Mouse (Mus musculus) CH12.LX (cell line): ENCODE measurements at regions not wholly inside any gene's neighbourhood (a gene's known extent, or its start where the extent isn't known, plus 50 kb on each side); places are given as distances from the start of the nearest gene placed in this dataset.

ENCODE experiments used
- DNase-seq: peaks from one replicate; pipeline ENCODE4 v3.0.0-alpha.2; 2013; ENCODE audit errors: extremely low read depth
- H3K27ac ChIP-seq: 2 replicates; pipeline ENCODE4 v1.5.1; 2012; ENCODE audit warnings: low read depth, mild to moderate bottlenecking, control low read depth, moderate library complexity; ENCODE audit not compliant: insufficient read depth
- H3K27me3 ChIP-seq: replicated peaks from 2 replicates; pipeline ENCODE3; 2012; ENCODE audit warnings: inconsistent platforms
- H3K36me3 ChIP-seq, 2 experiments: replicated peaks in 1 of 2; 2 replicates each; pipeline versions ENCODE3 to v1.6.1; 2012; ENCODE audit warnings: inconsistent platforms in 1 of 2, low read length in 1 of 2, mild to moderate bottlenecking in 1 of 2, mixed read lengths in 1 of 2, moderate library complexity in 1 of 2; ENCODE audit not compliant: control insufficient read depth in 1 of 2, insufficient read depth in 1 of 2
- H3K4me1 ChIP-seq, 2 experiments: 2 replicates each; pipeline ENCODE4 v1.6.1; 2012; ENCODE audit warnings: inconsistent platforms in 1 of 2, moderate library complexity in 1 of 2; ENCODE audit not compliant: insufficient read depth in 2 of 2, control insufficient read depth in 1 of 2
- H3K4me2 ChIP-seq: 2 replicates; pipeline ENCODE4 v1.6.1; 2012; ENCODE audit warnings: low read depth, mild to moderate bottlenecking, control low read depth; ENCODE audit not compliant: poor library complexity, insufficient read depth, severe bottlenecking
- H3K4me3 ChIP-seq, 3 experiments: fragments of 150-350 bp in 1 of 3; sonication (generic) in 1 of 3; replicated peaks in 1 of 3; 2 replicates each; pipeline versions ENCODE3 to v1.5.1; 2011 to 2012; ENCODE audit warnings: low read depth in 2 of 3, low read length in 2 of 3, mild to moderate bottlenecking in 2 of 3, moderate library complexity in 2 of 3, control low read depth in 1 of 3, improper control_type of control experiment in 1 of 3, inconsistent platforms in 1 of 3, mixed read lengths in 1 of 3; ENCODE audit not compliant: poor library complexity in 1 of 3
- H3K79me2 ChIP-seq: replicated peaks from 2 replicates; pipeline ENCODE4 v1.6.1; 2012; ENCODE audit warnings: mild to moderate bottlenecking, moderate library complexity; ENCODE audit not compliant: control insufficient read depth, poor library complexity, insufficient read depth, severe bottlenecking; ENCODE audit errors: extremely low read depth
- H3K9ac ChIP-seq: 2 replicates; pipeline ENCODE4 v1.6.1; 2012; ENCODE audit warnings: low read depth, mild to moderate bottlenecking, control low read depth, moderate library complexity; ENCODE audit not compliant: insufficient read depth
- H3K9me3 ChIP-seq: replicated peaks from 2 replicates; pipeline ENCODE3; 2012; ENCODE audit warnings: low read length, inconsistent platforms, mixed read lengths
- BHLHE40 ChIP-seq: IDR thresholded peaks from 2 replicates; pipeline ENCODE4 v1.6.1; 2011; ENCODE audit warnings: mild to moderate bottlenecking, low read depth, low read length, improper control_type of control experiment
- CHD1 ChIP-seq: IDR thresholded peaks from 2 replicates; pipeline ENCODE4 v1.6.1; 2012; ENCODE audit warnings: low read depth, low read length, improper control_type of control experiment, inconsistent platforms
- CHD2 ChIP-seq: IDR thresholded peaks from 2 replicates; pipeline ENCODE4 v1.6.1; 2011; ENCODE audit warnings: low read length, improper control_type of control experiment
- CTCF ChIP-seq, 2 experiments: IDR thresholded peaks in 1 of 2; conservative IDR thresholded peaks in 1 of 2; 2 replicates each; pipeline ENCODE4 v1.5.1; 2011 to 2012; ENCODE audit warnings: low read depth in 2 of 2, low read length in 2 of 2, improper control_type of control experiment in 1 of 2, inconsistent platforms in 1 of 2, mild to moderate bottlenecking in 1 of 2, moderate library complexity in 1 of 2
- E2F4 ChIP-seq: IDR thresholded peaks from 2 replicates; pipeline ENCODE4 v1.6.1; 2011; ENCODE audit warnings: low read depth, low read length, improper control_type of control experiment; ENCODE audit not compliant: insufficient replicate concordance
- EP300 ChIP-seq: IDR thresholded peaks from 2 replicates; pipeline ENCODE4 v1.6.1; 2011; ENCODE audit warnings: low read length, improper control_type of control experiment
- GABPA ChIP-seq: IDR thresholded peaks from 2 replicates; pipeline ENCODE4 v1.6.1; 2012; ENCODE audit warnings: low read depth, low read length, improper control_type of control experiment, inconsistent platforms; ENCODE audit not compliant: insufficient replicate concordance
- IRF4 ChIP-seq: IDR thresholded peaks from 2 replicates; pipeline ENCODE4 v1.6.1; 2014; ENCODE audit warnings: low read depth, mild to moderate bottlenecking, inconsistent platforms, low read length, improper control_type of control experiment
- JUN ChIP-seq: IDR thresholded peaks from 2 replicates; pipeline ENCODE4 v1.6.1; 2011; ENCODE audit warnings: low read depth, mild to moderate bottlenecking, low read length, improper control_type of control experiment, moderate library complexity; ENCODE audit not compliant: insufficient read depth
- MAX ChIP-seq: IDR thresholded peaks from 2 replicates; pipeline ENCODE4 v1.6.1; 2011; ENCODE audit warnings: low read length, improper control_type of control experiment
- MAZ ChIP-seq: IDR thresholded peaks from 2 replicates; pipeline ENCODE4 v1.6.1; 2012; ENCODE audit warnings: low read depth, mild to moderate bottlenecking, inconsistent platforms, low read length, improper control_type of control experiment, moderate library complexity
- MXI1 ChIP-seq: IDR thresholded peaks from 2 replicates; pipeline ENCODE4 v1.6.1; 2011; ENCODE audit warnings: mild to moderate bottlenecking, low read depth, low read length, improper control_type of control experiment
- MYC ChIP-seq: IDR thresholded peaks from 2 replicates; pipeline ENCODE4 v1.6.1; 2011; ENCODE audit warnings: low read depth, mild to moderate bottlenecking, improper control_type of control experiment, low read length
- NRF1 ChIP-seq: IDR thresholded peaks from 2 replicates; pipeline ENCODE4 v1.6.1; 2014; ENCODE audit warnings: low read depth, mild to moderate bottlenecking, inconsistent platforms, low read length, improper control_type of control experiment, moderate library complexity
- PAX5 ChIP-seq: IDR thresholded peaks from 2 replicates; pipeline ENCODE4 v1.6.1; 2012; ENCODE audit warnings: low read length, inconsistent platforms, mixed read lengths
- POLR2AphosphoS2 ChIP-seq: IDR thresholded peaks from 2 replicates; pipeline ENCODE4 v1.6.1; 2011; ENCODE audit warnings: low read depth, low read length, improper control_type of control experiment
- RAD21 ChIP-seq: IDR thresholded peaks from 2 replicates; pipeline ENCODE4 v1.6.1; 2011; ENCODE audit warnings: low read depth, mild to moderate bottlenecking, low read length, improper control_type of control experiment, moderate library complexity
- RCOR1 ChIP-seq: conservative IDR thresholded peaks from 2 replicates; pipeline ENCODE4 v1.6.1; 2012; ENCODE audit warnings: low read depth, mild to moderate bottlenecking, inconsistent platforms, low read length, improper control_type of control experiment
- SIN3A ChIP-seq: IDR thresholded peaks from 2 replicates; pipeline ENCODE4 v1.6.1; 2012; ENCODE audit warnings: low read length, improper control_type of control experiment, inconsistent platforms
- TBP ChIP-seq: conservative IDR thresholded peaks from 2 replicates; pipeline ENCODE4 v1.6.1; 2011; ENCODE audit warnings: low read depth, low read length, improper control_type of control experiment
- USF1 ChIP-seq: IDR thresholded peaks from 2 replicates; pipeline ENCODE4 v1.6.1; 2014; ENCODE audit warnings: low read depth, mild to moderate bottlenecking, inconsistent platforms, low read length, improper control_type of control experiment
- USF2 ChIP-seq: conservative IDR thresholded peaks from 2 replicates; pipeline ENCODE4 v1.6.1; 2011; ENCODE audit warnings: low read depth, low read length, improper control_type of control experiment
- ZKSCAN1 ChIP-seq: IDR thresholded peaks from 2 replicates; pipeline ENCODE4 v1.6.1; 2012; ENCODE audit warnings: low read depth, inconsistent platforms, low read length, improper control_type of control experiment, borderline replicate concordance
- ZMIZ1 ChIP-seq: IDR thresholded peaks from 2 replicates; pipeline ENCODE4 v1.6.1; 2012; ENCODE audit warnings: low read depth, mild to moderate bottlenecking, inconsistent platforms, low read length, improper control_type of control experiment
- dilution Hi-C: fragments of 300-500 bp; cut with MboI; formaldehyde crosslinking; loops from 2 replicates; pipeline ENCODE4 v1.14.3; 2020; ENCODE audit warnings: low sequenced_read_pairs; ENCODE audit not compliant: extremely low pct_unique_long_range_greater_than_20kb, extremely low pct_ligation_motif_present
- in situ Hi-C: fragments of 300-500 bp; cut with MboI; formaldehyde crosslinking; loops from 3 replicates; pipeline ENCODE4 v1.14.3; 2019; ENCODE audit warnings: low sequenced_read_pairs, low pct_ligation_motif_present, low pct_unique_long_range_greater_than_20kb, mixed read lengths

DNA sequence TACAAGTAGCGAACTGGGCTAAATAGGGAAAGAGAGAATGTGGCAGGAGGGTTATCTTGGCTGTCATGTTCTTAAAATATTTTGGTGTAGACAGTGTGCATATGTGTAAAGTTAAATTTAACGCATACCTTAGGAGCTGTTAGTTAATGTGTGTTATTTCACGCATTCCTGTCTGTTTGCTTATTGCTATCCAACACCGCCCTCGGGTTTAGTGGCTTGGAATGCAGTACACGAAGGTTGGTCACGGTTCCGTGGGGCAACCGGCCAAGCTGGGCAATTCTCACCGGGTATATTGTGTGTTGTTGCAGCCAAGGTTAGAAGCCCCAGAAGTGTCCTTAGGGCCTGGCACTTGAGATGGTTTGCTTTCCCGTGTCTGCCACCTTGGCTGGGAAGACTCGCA, 105.6 kb downstream of the Ppp4r2 start:
- Histone ChIP-seq H3K4me1 (no peaks in the 10 kb centered on the region), H3K9ac (no peak overlapping the region)
- dilution Hi-C loops = no loop called here
- TF ChIP-seq ZKSCAN1 (no peak), CHD2 (no peak), E2F4 (no peak), MYC (no peak), IRF4 (no peak), USF2 (no peak), PAX5 (no peak), NRF1 (no peak), ZMIZ1 (no peak), MAX (no peak), POLR2AphosphoS2 (no peak), CTCF (conservative IDR thresholded peaks at IDR 0.05 in 1 of 2, IDR thresholded peaks at IDR 0.05 in 1 of 2; ENCODE audit: low read depth in 2 of 2, low read length in 2 of 2) (no peak), EP300 (no peak), GABPA (no peak), TBP (no peak), MAZ (no peak)
- TF ChIP-seq, all 38 proteins: peak for 0
- Histone ChIP-seq H3K27me3 (peaks cover 34% of the 10 kb centered on the region), H3K4me2 (no peak overlapping the region), H3K4me3 (no peak overlapping the region), H3K9me3 (no peaks in the 10 kb centered on the region), H3K79me2 (no peaks in the 10 kb centered on the region), H3K27ac (no peak overlapping the region), H3K36me3 (no peaks in the 10 kb centered on the region)
- DNase-seq = no peak
- in situ Hi-C loops = no loop called here

DNA sequence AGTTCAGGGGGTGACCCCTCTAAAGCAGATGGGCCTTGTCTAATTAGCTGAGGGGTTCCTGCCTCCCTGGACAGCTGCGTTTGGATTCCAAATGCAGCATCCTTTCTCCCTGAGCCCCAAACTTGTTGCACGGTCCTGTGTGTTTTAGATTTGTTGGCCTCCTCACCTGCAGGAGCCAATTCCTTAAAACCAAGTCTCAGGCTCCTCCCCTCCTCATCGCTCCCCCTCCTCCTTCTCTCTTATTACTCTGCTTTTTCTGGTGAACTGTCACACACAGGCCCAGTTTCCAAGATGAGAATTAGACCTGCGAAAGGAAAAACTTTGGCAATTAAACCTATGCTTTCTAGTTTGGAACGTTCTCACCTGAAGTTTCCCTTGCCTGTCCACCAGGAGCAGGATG, 106.3 kb downstream of the Ppp4r2 start:
- Histone ChIP-seq H3K79me2 (no peaks in the 10 kb centered on the region), H3K4me2 (no peak overlapping the region), H3K27ac (no peak overlapping the region), H3K9me3 (no peaks in the 10 kb centered on the region), H3K4me3 (no peak overlapping the region), H3K36me3 (no peaks in the 10 kb centered on the region), H3K4me1 (no peaks in the 10 kb centered on the region), H3K27me3 (peaks cover 35% of the 10 kb centered on the region), H3K9ac (no peak overlapping the region)
- dilution Hi-C loops = no loop called here
- DNase-seq = no peak
- in situ Hi-C loops = no loop called here
- TF ChIP-seq IRF4 (no peak), BHLHE40 (no peak), RCOR1 (no peak), MXI1 (no peak), SIN3A (no peak), USF1 (no peak), E2F4 (no peak), ZMIZ1 (no peak), CHD2 (no peak), RAD21 (no peak), JUN (no peak), GABPA (no peak), CHD1 (no peak)
